Mouse (Mus musculus): ENCODE results near the gene Dap. TPM values are rescaled to one million over a fixed set of nuclear protein-coding genes. Genes with fewer than 3 reads are reported as not detected.

Gene Dap
- total RNA-seq, 2 experiments from 2014 or later = 69.4 to 78.0 TPM

- DNase-seq (ENCODE audit: low spot score in 2 of 2) = no peak
Observed at GRCm38 (mm10) chr15:31258693-31259439, 34.8 kb downstream of the Dap start.

GRCm38 (mm10) chr15:31261094-31261493, 37.0 kb downstream of the Dap start:
- no peak for DNase-seq (ENCODE audit: low spot score in 2 of 2)

GRCm38 (mm10) chr15:31262361-31262760, 38.2 kb downstream of the Dap start:
- DNase-seq (ENCODE audit: low spot score in 2 of 2) = no peak

DNA sequence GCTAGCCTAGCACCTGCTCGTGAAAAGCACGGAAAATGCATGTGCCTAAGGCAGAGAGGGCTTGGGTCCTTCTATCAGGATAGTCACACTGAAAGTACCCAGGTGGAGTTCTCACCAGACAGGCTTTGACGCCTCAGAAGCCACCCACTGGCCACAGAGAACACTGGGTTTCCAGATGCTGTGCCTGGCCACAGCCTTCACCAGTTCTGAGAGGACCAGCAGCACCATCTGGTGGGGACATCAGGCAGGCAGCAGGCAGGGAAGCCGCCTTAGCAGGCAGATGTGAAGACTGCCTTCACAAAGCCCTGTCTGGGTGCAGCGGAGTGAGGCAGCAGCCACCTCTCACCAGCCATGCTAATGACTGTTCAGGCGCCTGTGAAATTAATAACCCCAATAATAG, 40.7 kb downstream of the Dap start:
- peak; percentile 53 to 78 for DNase-seq (ENCODE audit: low spot score in 2 of 2)

- no peak for DNase-seq (ENCODE audit: low spot score in 2 of 2)
Observed at GRCm38 (mm10) chr15:31265404-31265803, 41.3 kb downstream of the Dap start.

DNA sequence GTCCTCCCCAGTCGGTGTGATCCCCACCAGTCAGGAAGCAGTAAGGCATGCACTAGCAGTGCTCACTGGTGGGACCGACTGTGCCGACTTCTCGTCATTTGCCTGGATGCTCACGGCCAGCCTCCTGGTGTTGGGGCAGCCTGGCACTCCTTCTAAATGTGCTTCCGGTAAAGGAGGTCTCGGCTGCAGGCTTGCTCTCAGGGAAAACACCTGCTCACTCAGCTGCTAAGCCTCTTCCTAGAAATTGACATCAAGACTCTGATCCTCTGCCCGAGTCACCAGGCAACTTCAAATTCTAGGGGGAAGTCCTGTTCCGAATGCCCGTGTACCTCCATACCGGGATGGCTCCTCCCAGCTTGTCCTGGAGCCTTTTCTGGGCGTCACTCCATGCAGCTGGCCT, 41.7 kb downstream of the Dap start:
- DNase-seq (ENCODE audit: low spot score in 2 of 2) = no peak

- DNase-seq (ENCODE audit: low spot score in 2 of 2) = no peak
Observed at GRCm38 (mm10) chr15:31268148-31268547, 44.0 kb downstream of the Dap start.

DNA sequence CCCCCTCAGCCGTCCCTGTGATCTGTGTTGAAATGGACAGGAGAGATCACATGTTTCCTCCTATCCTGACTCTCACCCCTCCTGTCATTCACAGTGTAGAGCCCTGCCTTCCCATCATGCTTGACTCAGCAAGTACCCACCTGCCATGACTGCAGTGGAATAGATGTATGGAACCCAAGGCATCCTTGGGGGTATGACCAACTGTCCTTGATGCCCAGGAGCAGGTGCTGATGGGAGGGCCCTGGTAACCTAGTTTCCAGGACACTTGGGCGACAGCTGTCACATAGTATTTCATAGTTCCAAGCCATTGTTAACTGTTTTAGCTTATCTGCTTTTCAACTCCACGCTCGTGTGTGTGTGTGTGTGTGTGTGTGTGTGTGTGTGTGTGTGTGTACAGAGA, 45.4 kb downstream of the Dap start:
- no peak for DNase-seq (ENCODE audit: low spot score in 2 of 2)

GRCm38 (mm10) chr15:31272695-31273094, 48.6 kb downstream of the Dap start:
- no peak for DNase-seq (ENCODE audit: low spot score in 2 of 2)

- no peak for DNase-seq (ENCODE audit: low spot score in 2 of 2)
Observed at GRCm38 (mm10) chr15:31273509-31273908, 49.4 kb downstream of the Dap start.

GRCm38 (mm10) chr15:31278090-31278489, 54.0 kb downstream of the Dap start:
- DNase-seq (ENCODE audit: low spot score in 2 of 2) = no peak

- DNase-seq (ENCODE audit: low spot score in 2 of 2) = no peak
Observed at GRCm38 (mm10) chr15:31279120-31279519, 55.0 kb downstream of the Dap start.

DNA sequence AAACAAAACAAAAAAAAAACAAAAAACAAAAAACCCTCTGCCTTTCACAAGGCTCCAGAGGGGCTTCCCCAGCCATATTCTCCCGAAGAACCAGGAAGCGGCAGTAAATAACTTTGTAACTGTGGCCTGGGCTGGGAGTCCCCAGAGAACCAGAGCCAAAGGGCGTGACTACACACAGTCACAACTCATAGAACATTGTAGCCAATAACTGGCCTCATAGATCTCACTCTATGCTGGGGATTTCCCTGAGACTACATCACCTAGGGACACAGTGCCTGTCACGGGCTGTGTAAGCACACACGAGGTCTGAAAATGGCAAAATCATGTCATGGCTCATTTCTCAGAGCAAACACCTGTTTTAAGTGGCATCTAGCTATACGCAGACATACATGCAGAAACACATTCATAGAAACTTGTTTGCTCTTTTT, 55.5 kb downstream of the Dap start:
- no peak for DNase-seq (ENCODE audit: low spot score in 2 of 2)

GRCm38 (mm10) chr15:31280059-31280458, 55.9 kb downstream of the Dap start:
- DNase-seq (ENCODE audit: low spot score in 2 of 2) = no peak

GRCm38 (mm10) chr15:31280683-31281082, 56.6 kb downstream of the Dap start:
- DNase-seq (ENCODE audit: low spot score in 2 of 2) = no peak

GRCm38 (mm10) chr15:31281830-31282229, 57.7 kb downstream of the Dap start:
- DNase-seq (ENCODE audit: low spot score in 2 of 2) = no peak

- DNase-seq (ENCODE audit: low spot score in 2 of 2) = no peak
Observed at GRCm38 (mm10) chr15:31282353-31282752, 58.2 kb downstream of the Dap start.

GRCm38 (mm10) chr15:31284142-31284541, 60.0 kb downstream of the Dap start:
- DNase-seq (ENCODE audit: low spot score in 2 of 2) = no peak

- no peak for DNase-seq (ENCODE audit: low spot score in 2 of 2)
Observed at GRCm38 (mm10) chr15:31284922-31285631, 61.0 kb downstream of the Dap start.

DNA sequence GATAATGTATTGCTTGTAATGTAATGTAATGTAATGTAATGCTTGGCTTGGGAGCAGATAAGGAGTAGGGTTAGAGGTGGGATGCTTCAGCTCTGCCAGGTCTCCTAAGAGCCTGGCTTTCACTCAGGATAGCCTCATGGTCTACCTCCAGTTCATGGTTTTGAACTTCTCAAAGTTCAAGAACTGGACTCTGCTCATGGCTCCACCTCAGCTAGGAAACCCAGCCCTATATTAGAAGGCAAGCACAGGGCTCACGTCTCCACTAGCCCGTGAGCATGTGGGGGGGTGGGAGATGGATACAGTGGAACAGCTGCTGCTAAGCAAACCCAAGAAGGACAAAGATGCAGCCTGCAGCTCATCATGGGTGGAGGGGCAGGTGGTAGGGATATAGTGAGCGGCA, 61.6 kb downstream of the Dap start:
- DNase-seq (ENCODE audit: low spot score in 2 of 2) = no peak

- DNase-seq (ENCODE audit: low spot score in 2 of 2) = no peak
Observed at GRCm38 (mm10) chr15:31292627-31293026, 68.5 kb downstream of the Dap start.

- no peak for DNase-seq (ENCODE audit: low spot score in 2 of 2)
Observed at GRCm38 (mm10) chr15:31294311-31294710, 70.2 kb downstream of the Dap start.
